Mouse (Mus musculus) liver, embryonic 16.5 days (tissue): ENCODE data around the gene Gm21988. TPM values are rescaled to one million over a fixed set of nuclear protein-coding genes. Genes with fewer than 3 reads are reported as not detected.

ENCODE experiments used
- ATAC-seq: fragments of 200-750 bp; cut with Nextera tagmentation; 2 replicates; pipeline ENCODE4 v1.8.0; 2017; ENCODE audit warnings: low read depth, mild to moderate bottlenecking, moderate number of reproducible peaks, moderate library complexity
- H3K27ac ChIP-seq: fragments of 300-500 bp; sonication (generic); 2 replicates; pipeline ENCODE4 v1.5.1; 2014; ENCODE audit warnings: mild to moderate bottlenecking, low read length
- H3K27me3 ChIP-seq: fragments of 300-500 bp; sonication (generic); 2 replicates; pipeline ENCODE4 v1.6.1; 2014; ENCODE audit warnings: low read depth, low read length, mixed read lengths; ENCODE audit not compliant: control insufficient read depth, insufficient read depth
- H3K36me3 ChIP-seq: fragments of 300-500 bp; sonication (generic); 2 replicates; pipeline ENCODE4 v1.6.1; 2014; ENCODE audit warnings: mild to moderate bottlenecking; ENCODE audit not compliant: control insufficient read depth, insufficient read depth
- H3K4me1 ChIP-seq: fragments of 300-500 bp; sonication (generic); 2 replicates; pipeline ENCODE4 v1.6.1; 2014; ENCODE audit warnings: low read depth, low read length, mixed read lengths; ENCODE audit not compliant: control insufficient read depth
- H3K4me2 ChIP-seq: fragments of 300-500 bp; sonication (generic); 2 replicates; pipeline ENCODE4 v1.6.1; 2014; ENCODE audit warnings: low read depth, low read length, mixed read lengths
- H3K4me3 ChIP-seq: fragments of 300-500 bp; sonication (generic); 2 replicates; pipeline ENCODE4 v1.5.1; 2014; ENCODE audit warnings: low read depth, mild to moderate bottlenecking, low read length
- H3K9ac ChIP-seq: fragments of 300-500 bp; sonication (generic); 2 replicates; pipeline ENCODE4 v1.6.1; 2014; ENCODE audit warnings: low read depth, low read length
- H3K9me3 ChIP-seq: fragments of 300-500 bp; sonication (generic); replicated peaks from 2 replicates; pipeline ENCODE4 v1.6.1; 2016; ENCODE audit warnings: low read length; ENCODE audit not compliant: control insufficient read depth
- WGBS: fragments of 180-500 bp; shearing (Covaris S2); extraction: QIAGEN DNeasy Blood & Tissue Kit; methylation state at CpG from one replicate; pipeline ENCODE4 v1.1.7; 2014; ENCODE audit not compliant: insufficient replicate concordance; 5-methylcytosine and 5-hydroxymethylcytosine counted together
- polyA plus RNA-seq: library from polyadenylated mRNA; unstranded; fragments of >200 nt; fragmentation: Nextera tagmentation; extraction: Ambion mirVana; gene quantifications from 2 replicates; pipeline ENCODE4 v1.2.1, GENCODE M21; 2015

Gene Gm21988
- polyA plus RNA-seq, 1 experiment from 2014 or later = 4.3 TPM

- no peak overlapping the region; the same call in 1 of the 2 replicates for H3K27ac ChIP-seq
- no peak overlapping the region for H3K4me3 ChIP-seq
- H3K4me1 ChIP-seq = peaks cover 58% of the 10 kb centered on the region
- no peaks in the 10 kb centered on the region for H3K9me3 ChIP-seq
- WGBS = 35% methylated on average over 9 of the region's 9 CpGs
- peaks cover 18% of the 10 kb centered on the region for H3K27me3 ChIP-seq
- no peak for ATAC-seq
- H3K4me2 ChIP-seq = no peak overlapping the region; the same call in 1 of the 2 replicates
- no peaks in the 10 kb centered on the region for H3K36me3 ChIP-seq
- no peak overlapping the region for H3K9ac ChIP-seq
Measured at GRCm38 (mm10) chr11:70223724-70224123, 15.9 kb downstream of the Gm21988 start.

- H3K36me3 ChIP-seq = no peaks in the 10 kb centered on the region
- H3K4me1 ChIP-seq = peaks cover 39% of the 10 kb centered on the region
- WGBS = 4% methylated on average over 14 of the region's 14 CpGs
- no peaks in the 10 kb centered on the region for H3K9me3 ChIP-seq
- H3K4me2 ChIP-seq = peak overlapping the region; percentile 99
- H3K4me3 ChIP-seq = peak overlapping the region; percentile 75
- H3K9ac ChIP-seq = peak overlapping the region; percentile 82
- peak overlapping the region; percentile 98 for H3K27ac ChIP-seq
- H3K27me3 ChIP-seq = peaks cover 8% of the 10 kb centered on the region
- peak; percentile 84 for ATAC-seq
Measured at GRCm38 (mm10) chr11:70221603-70222500, 17.8 kb downstream of the Gm21988 start.

- peak within 1 kb of the TSS; percentile 99 for H3K4me2 ChIP-seq
- H3K9ac ChIP-seq = peak within 1 kb of the TSS; percentile 82
- peak; percentile 85 for ATAC-seq
Measured at GRCm38 (mm10) chr11:70220731-70221602, 18.7 kb downstream of the Gm21988 start, which contains the start of gene Slc16a13. Slc16a13 (minus strand) TSS chr11:70221064.

GRCm38 (mm10) chr11:70220323-70220722, 19.3 kb downstream of the Gm21988 start:
- ATAC-seq = no peak
- peak overlapping the region; percentile 98 for H3K27ac ChIP-seq
- peaks cover 10% of the 10 kb centered on the region for H3K27me3 ChIP-seq
- 3% methylated on average over 24 of the region's 24 CpGs for WGBS
- peak overlapping the region; percentile 99 for H3K4me2 ChIP-seq
- H3K9me3 ChIP-seq = no peaks in the 10 kb centered on the region
- H3K4me3 ChIP-seq = peak overlapping the region; percentile 75
- peaks cover 30% of the 10 kb centered on the region for H3K4me1 ChIP-seq
- no peaks in the 10 kb centered on the region for H3K36me3 ChIP-seq
- H3K9ac ChIP-seq = peak overlapping the region; percentile 82

More at GRCm38 (mm10) chr11:70220731-70221602, 18.7 kb downstream of the Gm21988 start, which contains the start of gene Slc16a13:
- no peaks in the 10 kb centered on the region for H3K36me3 ChIP-seq
- peak within 1 kb of the TSS; percentile 98 for H3K27ac ChIP-seq
- peak within 1 kb of the TSS; percentile 75 for H3K4me3 ChIP-seq
- H3K27me3 ChIP-seq = peaks cover 3% of the 10 kb centered on the region
- WGBS = under 1% methylated on average over 28 of the region's 28 CpGs
- H3K9me3 ChIP-seq = no peaks in the 10 kb centered on the region
- H3K4me1 ChIP-seq = peaks cover 30% of the 10 kb centered on the region

GRCm38 (mm10) chr11:70219873-70220272, 19.8 kb downstream of the Gm21988 start:
- peaks cover 14% of the 10 kb centered on the region for H3K27me3 ChIP-seq
- H3K9ac ChIP-seq = peak overlapping the region; percentile 82
- H3K27ac ChIP-seq = peak overlapping the region; percentile 98
- peak overlapping the region; percentile 75 for H3K4me3 ChIP-seq
- H3K4me1 ChIP-seq = peaks cover 30% of the 10 kb centered on the region
- ATAC-seq = no peak
- H3K4me2 ChIP-seq = peak overlapping the region; percentile 99
- no peaks in the 10 kb centered on the region for H3K36me3 ChIP-seq
- no peaks in the 10 kb centered on the region for H3K9me3 ChIP-seq
- 60% methylated on average over 7 of the region's 7 CpGs for WGBS

GRCm38 (mm10) chr11:70218741-70219470, 20.7 kb downstream of the Gm21988 start:
- H3K27me3 ChIP-seq = peaks cover 24% of the 10 kb centered on the region
- 82% methylated on average over 15 of the region's 15 CpGs for WGBS
- peaks cover 35% of the 10 kb centered on the region for H3K4me1 ChIP-seq
- H3K36me3 ChIP-seq = no peaks in the 10 kb centered on the region
- no peak overlapping the region for H3K27ac ChIP-seq
- ATAC-seq = no peak
- H3K9me3 ChIP-seq = no peaks in the 10 kb centered on the region
- H3K4me3 ChIP-seq = no peak overlapping the region
- H3K4me2 ChIP-seq = no peak overlapping the region
- no peak overlapping the region for H3K9ac ChIP-seq

GRCm38 (mm10) chr11:70218039-70218438, 21.6 kb downstream of the Gm21988 start:
- no peaks in the 10 kb centered on the region for H3K9me3 ChIP-seq
- peaks cover 32% of the 10 kb centered on the region for H3K27me3 ChIP-seq
- no peak overlapping the region for H3K4me2 ChIP-seq
- no peak overlapping the region for H3K4me3 ChIP-seq
- WGBS = 57% methylated on average over 4 of the region's 4 CpGs
- peaks cover 29% of the 10 kb centered on the region for H3K4me1 ChIP-seq
- no peak for ATAC-seq
- H3K36me3 ChIP-seq = no peaks in the 10 kb centered on the region
- H3K27ac ChIP-seq = no peak overlapping the region
- H3K9ac ChIP-seq = no peak overlapping the region

GRCm38 (mm10) chr11:70216103-70216502, 23.5 kb downstream of the Gm21988 start:
- ATAC-seq = no peak
- H3K27ac ChIP-seq = no peak overlapping the region
- H3K4me2 ChIP-seq = no peak overlapping the region
- WGBS = 68% methylated on average over 3 of the region's 3 CpGs
- no peak overlapping the region for H3K4me3 ChIP-seq
- H3K36me3 ChIP-seq = no peaks in the 10 kb centered on the region
- H3K9me3 ChIP-seq = no peaks in the 10 kb centered on the region
- H3K27me3 ChIP-seq = peaks cover 44% of the 10 kb centered on the region
- peaks cover 18% of the 10 kb centered on the region for H3K4me1 ChIP-seq
- H3K9ac ChIP-seq = no peak overlapping the region
